Mouse (Mus musculus) intestine, embryonic 15.5 days (tissue): ENCODE measurements at regions not wholly inside any gene's neighbourhood (a gene's known extent, or its start where the extent isn't known, plus 50 kb on each side); places are given as distances from the start of the nearest gene placed in this dataset.

ENCODE experiments used
- ATAC-seq: fragments of 200-750 bp; cut with Nextera tagmentation; 2 replicates; pipeline ENCODE4 v1.8.0; 2017; ENCODE audit warnings: moderate TSS enrichment, moderate library complexity
- H3K27ac ChIP-seq: fragments of 300-500 bp; sonication (generic); 2 replicates; pipeline ENCODE4 v1.5.1; 2015; ENCODE audit warnings: mild to moderate bottlenecking, inconsistent platforms
- H3K27me3 ChIP-seq: fragments of 300-500 bp; sonication (generic); replicated peaks from 2 replicates; pipeline ENCODE4 v1.6.1; 2015; ENCODE audit warnings: inconsistent platforms
- H3K36me3 ChIP-seq: fragments of 300-500 bp; sonication (generic); 2 replicates; pipeline ENCODE4 v1.6.1; 2015; ENCODE audit warnings: inconsistent platforms
- H3K4me1 ChIP-seq: fragments of 300-500 bp; sonication (generic); replicated peaks from 2 replicates; pipeline ENCODE4 v1.6.1; 2015; ENCODE audit warnings: inconsistent platforms
- H3K4me2 ChIP-seq: fragments of 300-500 bp; sonication (generic); replicated peaks from 2 replicates; pipeline ENCODE4 v1.6.1; 2015; ENCODE audit warnings: mild to moderate bottlenecking, inconsistent platforms
- H3K4me3 ChIP-seq: fragments of 300-500 bp; sonication (generic); replicated peaks from 2 replicates; pipeline ENCODE4 v1.5.1; 2015; ENCODE audit warnings: inconsistent platforms
- H3K9ac ChIP-seq: fragments of 300-500 bp; sonication (generic); 2 replicates; pipeline ENCODE4 v1.6.1; 2015; ENCODE audit warnings: inconsistent platforms
- H3K9me3 ChIP-seq: fragments of 300-500 bp; sonication (generic); 2 replicates; pipeline ENCODE4 v1.6.1; 2016; ENCODE audit warnings: inconsistent platforms
- WGBS: fragments of 180-500 bp; shearing (Covaris S2); methylation state at CpG from one replicate; pipeline ENCODE4 v1.1.7; 2015; 5-methylcytosine and 5-hydroxymethylcytosine counted together

DNA sequence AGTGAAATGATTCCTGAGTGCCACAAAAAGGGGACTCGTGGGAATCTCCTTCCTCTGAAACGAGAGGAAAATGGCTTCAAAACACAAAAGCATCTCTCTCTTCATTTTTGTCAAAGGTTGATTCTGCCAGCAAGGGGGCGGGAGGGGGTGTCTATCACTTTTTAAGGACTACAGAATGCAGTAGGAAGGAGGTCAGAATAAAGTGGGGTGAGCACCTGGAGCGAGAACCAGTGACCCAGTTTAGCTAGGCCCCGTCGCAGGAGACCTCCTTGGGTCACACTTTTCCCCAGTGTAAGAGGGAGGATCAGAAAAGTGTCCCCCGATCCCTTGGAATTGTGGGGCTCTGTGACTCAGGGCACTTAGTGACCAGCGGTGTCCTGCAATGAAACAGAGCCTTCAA is 133.1 kb downstream of the Tgfb2 start:
- Histone ChIP-seq H3K27ac (no peak overlapping the region), H3K27me3 (no peaks in the 10 kb centered on the region), H3K9me3 (no peaks in the 10 kb centered on the region), H3K4me2 (no peak overlapping the region), H3K9ac (no peak overlapping the region), H3K4me3 (no peak overlapping the region), H3K36me3 (no peaks in the 10 kb centered on the region), H3K4me1 (no peaks in the 10 kb centered on the region)
- ATAC-seq, result no peak
- WGBS, result 90% methylated on average over 8 of the region's 8 CpGs

- H3K27me3 ChIP-seq, result no peaks in the 10 kb centered on the region
- H3K9ac ChIP-seq, result no peak overlapping the region
- no peaks in the 10 kb centered on the region for H3K36me3 ChIP-seq
- H3K4me2 ChIP-seq, result no peak overlapping the region
- no peak for ATAC-seq
- WGBS, result 60% methylated on average over 4 of the region's 4 CpGs
- no peaks in the 10 kb centered on the region for H3K4me1 ChIP-seq
- H3K27ac ChIP-seq, result no peak overlapping the region
- no peak overlapping the region for H3K4me3 ChIP-seq
- no peaks in the 10 kb centered on the region for H3K9me3 ChIP-seq
These were observed 133.7 kb downstream of the Tgfb2 start for GRCm38 (mm10) chr1:186572092-186572491.

DNA sequence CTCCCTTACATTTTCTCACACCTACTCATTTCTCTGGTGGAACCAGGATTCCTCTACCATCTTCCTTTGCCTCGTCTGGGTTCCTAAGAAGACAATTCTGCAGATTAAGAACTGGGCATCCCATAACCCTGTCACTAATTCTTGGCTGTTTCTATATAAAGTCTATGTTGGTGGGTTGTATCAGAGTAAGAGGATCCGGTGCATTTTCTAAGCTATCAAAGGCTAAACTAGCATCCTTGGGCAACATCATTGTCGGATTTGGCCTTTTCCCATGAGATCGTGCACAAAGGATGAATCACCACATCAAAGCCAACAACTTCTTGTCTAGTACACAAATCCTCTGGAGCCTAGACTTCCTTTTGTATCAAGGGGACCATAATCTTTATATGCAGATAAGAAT is 137.3 kb downstream of the Tgfb2 start:
- no peaks in the 10 kb centered on the region for H3K27me3 ChIP-seq
- H3K36me3 ChIP-seq, result no peaks in the 10 kb centered on the region
- no peak overlapping the region for H3K9ac ChIP-seq
- 89% methylated on average over 4 of the region's 4 CpGs for WGBS
- no peaks in the 10 kb centered on the region for H3K4me1 ChIP-seq
- no peak overlapping the region for H3K4me3 ChIP-seq
- H3K4me2 ChIP-seq, result no peak overlapping the region
- H3K27ac ChIP-seq, result no peak overlapping the region
- no peaks in the 10 kb centered on the region for H3K9me3 ChIP-seq
- no peak for ATAC-seq

- Histone ChIP-seq H3K27me3 (no peaks in the 10 kb centered on the region), H3K4me2 (no peak overlapping the region), H3K4me1 (no peaks in the 10 kb centered on the region), H3K9ac (no peak overlapping the region), H3K27ac (no peak overlapping the region), H3K36me3 (no peaks in the 10 kb centered on the region), H3K9me3 (no peaks in the 10 kb centered on the region), H3K4me3 (no peak overlapping the region)
- ATAC-seq, result no peak
- 37% methylated on average over 6 of the region's 6 CpGs for WGBS
These were observed 137.7 kb downstream of the Tgfb2 start for GRCm38 (mm10) chr1:186568076-186568475.

DNA sequence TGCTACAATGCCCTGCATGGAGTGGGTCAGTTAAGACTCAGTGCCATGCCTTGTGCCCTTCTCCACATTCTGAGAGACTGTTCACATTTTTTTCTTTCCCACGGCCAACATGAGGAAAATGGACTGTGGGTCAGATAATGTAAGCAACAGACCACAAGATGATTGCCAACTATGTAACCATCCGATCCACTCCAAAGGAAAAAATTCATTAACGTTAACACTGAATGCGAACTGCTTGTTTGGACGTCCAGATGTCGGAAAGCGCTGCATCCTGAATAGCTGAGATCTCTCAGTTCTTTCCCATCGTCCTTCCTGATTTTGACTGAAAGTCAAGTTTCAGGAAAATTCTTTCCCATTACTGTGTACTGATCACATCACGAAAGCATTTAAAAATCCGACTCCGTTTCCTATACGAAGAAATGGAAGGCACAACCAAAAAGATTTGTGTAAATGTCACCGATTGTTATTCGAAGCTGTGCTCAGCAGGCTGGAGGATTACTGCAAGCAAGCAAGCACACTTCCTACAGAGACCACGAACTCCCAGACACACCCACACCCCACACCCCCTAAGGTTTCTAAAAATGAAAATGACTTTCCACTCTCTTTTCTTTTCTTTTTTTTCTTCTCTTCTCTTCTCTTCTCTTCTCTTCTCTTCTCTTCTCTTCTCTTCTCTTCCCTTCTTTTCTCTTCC is 138.5 kb downstream of the Tgfb2 start:
- Histone ChIP-seq H3K4me2 (peak overlapping the region; percentile 31; the same call in 1 of the 2 replicates), H3K27ac (no peak overlapping the region), H3K4me1 (no peaks in the 10 kb centered on the region), H3K4me3 (no peak overlapping the region), H3K9me3 (no peaks in the 10 kb centered on the region), H3K27me3 (no peaks in the 10 kb centered on the region), H3K36me3 (no peaks in the 10 kb centered on the region), H3K9ac (no peak overlapping the region)
- 22% methylated on average over 15 of the region's 15 CpGs for WGBS
- no peak for ATAC-seq

DNA sequence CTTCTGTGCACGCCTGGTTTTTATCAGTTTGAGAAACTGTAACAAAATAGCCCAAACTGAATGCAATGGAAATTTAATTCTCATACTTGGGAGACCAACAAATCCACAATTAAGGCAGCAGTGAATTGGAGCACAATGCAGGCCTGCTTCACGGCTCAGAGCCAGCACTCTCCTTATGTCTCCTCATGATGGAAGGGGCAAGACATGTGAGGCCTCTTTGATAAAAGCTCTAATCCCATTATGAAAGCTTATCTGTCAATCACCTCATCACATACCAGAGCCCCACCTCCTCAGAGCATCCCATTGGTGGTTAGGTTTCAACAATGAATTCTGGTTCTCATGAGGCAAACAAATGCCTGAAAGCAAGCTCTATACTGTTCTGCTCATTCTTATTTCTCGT is 143.8 kb downstream of the Tgfb2 start:
- H3K27me3 ChIP-seq, result no peaks in the 10 kb centered on the region
- ATAC-seq, result no peak
- no peaks in the 10 kb centered on the region for H3K36me3 ChIP-seq
- H3K4me2 ChIP-seq, result no peak overlapping the region
- no peak overlapping the region for H3K27ac ChIP-seq
- H3K4me3 ChIP-seq, result no peak overlapping the region
- no peaks in the 10 kb centered on the region for H3K9me3 ChIP-seq
- H3K9ac ChIP-seq, result no peak overlapping the region
- WGBS, result 78% methylated on average over 3 of the region's 3 CpGs
- no peaks in the 10 kb centered on the region for H3K4me1 ChIP-seq

DNA sequence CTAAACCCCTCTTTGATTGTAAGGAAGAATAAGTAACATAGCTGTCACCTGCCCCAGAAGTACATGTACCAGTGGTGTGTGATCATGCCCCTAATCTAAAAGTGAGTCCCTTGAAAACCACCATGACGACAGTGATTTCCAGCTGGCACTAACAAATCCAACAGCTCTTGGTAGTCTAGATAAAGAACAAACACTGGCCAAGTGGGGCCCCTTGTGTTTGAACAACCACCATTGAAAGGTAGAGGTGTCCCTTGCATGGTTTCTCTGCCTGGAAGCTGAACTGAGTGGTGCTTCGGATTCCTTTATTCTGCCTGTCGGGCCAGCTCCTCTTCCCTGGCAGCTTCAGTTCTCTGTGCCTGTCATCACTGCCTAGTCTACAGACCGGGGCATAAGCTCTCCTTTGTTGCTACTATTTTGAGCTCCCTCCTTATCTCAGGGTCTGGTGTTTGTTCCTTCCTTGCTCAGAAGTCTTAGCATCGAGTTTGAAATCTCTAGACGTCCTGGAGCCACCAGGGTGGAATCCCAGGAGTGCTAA is 150.3 kb downstream of the Tgfb2 start:
- Histone ChIP-seq H3K9ac (no peak overlapping the region), H3K4me3 (no peak overlapping the region), H3K36me3 (no peaks in the 10 kb centered on the region), H3K4me1 (no peaks in the 10 kb centered on the region), H3K27me3 (no peaks in the 10 kb centered on the region), H3K9me3 (no peaks in the 10 kb centered on the region), H3K27ac (no peak overlapping the region), H3K4me2 (no peak overlapping the region)
- WGBS, result 38% methylated on average over 6 of the region's 6 CpGs
- no peak for ATAC-seq

GRCm38 (mm10) chr1:186554520-186555010 is 151.2 kb downstream of the Tgfb2 start:
- H3K4me1 ChIP-seq, result no peaks in the 10 kb centered on the region
- ATAC-seq, result no peak
- no peaks in the 10 kb centered on the region for H3K36me3 ChIP-seq
- no peak overlapping the region for H3K4me3 ChIP-seq
- H3K9ac ChIP-seq, result no peak overlapping the region
- no peaks in the 10 kb centered on the region for H3K27me3 ChIP-seq
- no peaks in the 10 kb centered on the region for H3K9me3 ChIP-seq
- WGBS, result 73% methylated on average over 7 of the region's 7 CpGs
- H3K4me2 ChIP-seq, result no peak overlapping the region
- H3K27ac ChIP-seq, result no peak overlapping the region

DNA sequence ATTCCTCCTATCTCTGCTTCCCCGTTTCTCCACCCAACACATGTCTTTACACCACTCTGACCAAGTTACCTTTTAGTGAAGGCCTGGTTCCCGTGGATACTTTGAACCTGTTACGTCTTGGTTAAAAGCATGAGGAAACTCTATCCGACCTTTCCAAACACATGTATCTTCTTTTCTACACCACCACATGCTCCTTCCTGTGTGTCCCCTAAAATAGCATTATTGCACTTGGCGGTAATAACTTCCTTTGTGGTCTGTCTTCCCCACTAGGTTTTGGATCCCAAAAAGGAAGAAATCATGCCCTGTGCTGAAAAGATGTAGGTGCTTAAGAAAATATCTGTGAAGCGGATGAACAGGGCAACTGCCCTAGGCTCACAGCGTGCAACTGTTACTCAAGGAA is 153.1 kb downstream of the Tgfb2 start:
- Histone ChIP-seq H3K36me3 (no peaks in the 10 kb centered on the region), H3K9me3 (no peaks in the 10 kb centered on the region), H3K4me1 (no peaks in the 10 kb centered on the region), H3K27ac (no peak overlapping the region), H3K4me3 (no peak overlapping the region), H3K9ac (no peak overlapping the region), H3K4me2 (no peak overlapping the region), H3K27me3 (no peaks in the 10 kb centered on the region)
- WGBS, result 88% methylated on average over 7 of the region's 7 CpGs
- ATAC-seq, result no peak

DNA sequence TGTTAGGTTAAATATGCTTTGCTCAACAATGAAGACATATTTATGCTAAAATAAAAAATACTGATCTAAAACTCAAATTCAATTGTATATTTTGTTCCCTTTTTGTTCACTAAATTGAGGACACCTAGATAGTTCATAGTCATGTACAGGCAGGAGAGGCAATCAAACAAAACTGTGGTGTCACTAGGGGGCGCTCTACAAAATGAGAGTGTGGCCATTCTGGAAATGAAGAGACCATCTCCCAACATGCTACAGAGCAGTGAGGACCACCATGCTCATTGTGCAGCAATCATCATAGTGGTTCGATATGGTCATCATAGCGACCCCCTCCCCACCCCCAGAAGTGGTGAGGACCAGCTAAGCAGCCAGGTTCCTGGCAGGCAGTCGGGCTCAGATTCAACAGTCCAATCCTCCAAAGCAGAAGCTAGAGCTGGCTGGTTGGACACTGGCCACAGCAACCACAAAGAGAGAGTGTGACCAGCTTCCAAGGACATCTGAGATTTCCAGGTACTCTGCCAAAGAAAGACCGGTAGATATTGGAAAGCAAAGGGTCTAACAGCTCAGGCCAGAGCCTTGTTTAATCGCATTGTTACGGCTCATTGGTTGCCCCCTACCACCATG is 155.4 kb downstream of the Tgfb2 start:
- Histone ChIP-seq H3K9ac (no peak overlapping the region), H3K27ac (no peak overlapping the region), H3K4me2 (no peak overlapping the region), H3K36me3 (no peaks in the 10 kb centered on the region), H3K4me3 (no peak overlapping the region), H3K9me3 (no peaks in the 10 kb centered on the region), H3K27me3 (no peaks in the 10 kb centered on the region), H3K4me1 (no peaks in the 10 kb centered on the region)
- ATAC-seq, result no peak
- WGBS, result 92% methylated on average over 7 of the region's 7 CpGs

GRCm38 (mm10) chr1:186549207-186549606 is 156.6 kb downstream of the Tgfb2 start:
- Histone ChIP-seq H3K27ac (no peak overlapping the region), H3K4me3 (no peak overlapping the region), H3K9me3 (no peaks in the 10 kb centered on the region), H3K27me3 (no peaks in the 10 kb centered on the region), H3K4me2 (no peak overlapping the region), H3K36me3 (no peaks in the 10 kb centered on the region), H3K4me1 (no peaks in the 10 kb centered on the region), H3K9ac (no peak overlapping the region)
- no peak for ATAC-seq
- WGBS, result 87% methylated on average over 12 of the region's 12 CpGs

DNA sequence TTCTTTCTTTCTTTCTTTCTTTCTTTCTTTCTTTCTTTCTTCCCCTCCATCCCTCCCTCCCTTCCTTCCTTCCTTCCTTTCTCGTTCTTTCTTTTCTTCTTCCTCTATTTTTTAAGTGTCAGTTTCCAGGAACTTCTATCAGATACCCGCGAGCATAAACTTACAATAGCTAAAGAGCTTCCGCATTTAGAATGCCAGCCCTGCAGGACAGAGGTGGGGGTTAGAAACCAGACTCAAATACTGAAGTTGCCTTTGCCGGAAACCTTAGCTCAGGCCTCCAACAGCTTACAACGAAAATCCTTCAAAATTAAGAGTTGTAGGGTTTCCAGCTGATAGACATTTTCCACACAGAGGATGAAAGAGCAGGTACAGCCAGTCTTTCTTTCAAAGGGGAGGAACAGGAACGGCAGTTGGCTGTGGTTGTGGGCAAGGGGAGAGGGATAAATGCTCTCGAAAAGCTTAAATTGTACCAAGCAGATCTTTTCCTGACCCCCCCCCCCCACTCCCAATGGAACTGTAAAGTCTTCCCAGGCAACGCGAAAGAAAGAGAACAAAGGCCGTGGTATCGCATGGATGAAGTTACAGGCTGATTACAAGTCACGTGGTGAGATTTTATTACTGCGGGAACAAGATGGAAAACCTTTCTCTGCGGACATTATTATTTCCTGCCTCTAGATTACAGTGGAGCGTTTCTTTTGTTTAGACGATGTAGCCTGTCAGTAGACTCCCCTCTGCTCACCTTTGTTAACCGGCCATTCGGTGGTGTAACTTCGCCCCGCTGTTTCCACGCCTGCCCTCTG is 159.2 kb downstream of the Tgfb2 start:
- 71% methylated on average over 22 of the region's 22 CpGs for WGBS
- no peaks in the 10 kb centered on the region for H3K9me3 ChIP-seq
- no peak for ATAC-seq
- H3K9ac ChIP-seq, result no peak overlapping the region
- no peak overlapping the region for H3K4me2 ChIP-seq
- no peak overlapping the region for H3K4me3 ChIP-seq
- H3K27ac ChIP-seq, result no peak overlapping the region
- no peaks in the 10 kb centered on the region for H3K36me3 ChIP-seq
- H3K27me3 ChIP-seq, result no peaks in the 10 kb centered on the region
- H3K4me1 ChIP-seq, result no peaks in the 10 kb centered on the region
